Mouse (Mus musculus) lung, embryonic 15.5 days (tissue): ENCODE results near the gene Dusp16. TPM values are rescaled to one million over a fixed set of nuclear protein-coding genes. Genes with fewer than 3 reads are reported as not detected.
"Not testable (repeated sequence)": the region's sequence is repeated elsewhere in the genome, so short reads cannot be mapped to it uniquely, and the experiment has no call there.

Experiments
- ATAC-seq: fragments of 200-750 bp; cut with Nextera tagmentation; 2 replicates; pipeline ENCODE4 v1.8.0; 2017; ENCODE audit warnings: moderate number of reproducible peaks, borderline replicate concordance; ENCODE audit not compliant: low FRiP score, low TSS enrichment; ENCODE audit errors: extremely low read depth
- H3K27ac ChIP-seq: fragments of 300-500 bp; sonication (generic); 2 replicates; pipeline ENCODE4 v1.5.1; 2015; ENCODE audit warnings: moderate library complexity, mild to moderate bottlenecking, inconsistent platforms
- H3K27me3 ChIP-seq: fragments of 300-500 bp; sonication (generic); 2 replicates; pipeline ENCODE4 v1.6.1; 2015; ENCODE audit warnings: inconsistent platforms
- H3K36me3 ChIP-seq: fragments of 300-500 bp; sonication (generic); 2 replicates; pipeline ENCODE4 v1.6.1; 2015; ENCODE audit warnings: inconsistent platforms
- H3K4me1 ChIP-seq: fragments of 300-500 bp; sonication (generic); 2 replicates; pipeline ENCODE4 v1.6.1; 2015; ENCODE audit warnings: inconsistent platforms
- H3K4me2 ChIP-seq: fragments of 300-500 bp; sonication (generic); 2 replicates; pipeline ENCODE4 v1.6.1; 2015; ENCODE audit warnings: inconsistent platforms, mild to moderate bottlenecking, moderate library complexity
- H3K4me3 ChIP-seq: fragments of 300-500 bp; sonication (generic); 2 replicates; pipeline ENCODE4 v1.5.1; 2015; ENCODE audit warnings: mild to moderate bottlenecking, inconsistent platforms
- H3K9ac ChIP-seq: fragments of 300-500 bp; sonication (generic); 2 replicates; pipeline ENCODE4 v1.6.1; 2015; ENCODE audit warnings: inconsistent platforms
- H3K9me3 ChIP-seq: fragments of 300-500 bp; sonication (generic); 2 replicates; pipeline ENCODE4 v1.6.1; 2016; ENCODE audit warnings: inconsistent platforms
- WGBS: fragments of 180-500 bp; shearing (Covaris S2); methylation state at CpG from one replicate; pipeline ENCODE4 v1.1.7; 2015; 5-methylcytosine and 5-hydroxymethylcytosine counted together
- polyA plus RNA-seq: library from polyadenylated mRNA; unstranded; fragments of >200 nt; fragmentation: Nextera tagmentation; extraction: Ambion mirVana; gene quantifications from 2 replicates; pipeline ENCODE4 v1.2.1, GENCODE M21; 2015

Dusp16 gene
- polyA plus RNA-seq, 1 experiment from 2014 or later, result 11.6 TPM

GRCm38 (mm10) chr6:134685515-134685914, 106.9 kb downstream of the Dusp16 start:
- WGBS, result 91% methylated on average over 6 of the region's 6 CpGs
- H3K4me3 ChIP-seq, result no peak overlapping the region

GRCm38 (mm10) chr6:134685040-134685439, 107.4 kb downstream of the Dusp16 start:
- 64% methylated on average over 2 of the region's 2 CpGs for WGBS
- no peaks in the 10 kb centered on the region for H3K4me1 ChIP-seq
- H3K9ac ChIP-seq, result no peak overlapping the region
- no peak for ATAC-seq
- H3K27ac ChIP-seq, result no peak overlapping the region
- H3K27me3 ChIP-seq, result no peaks in the 10 kb centered on the region
- H3K36me3 ChIP-seq, result no peaks in the 10 kb centered on the region
- no peak overlapping the region for H3K4me2 ChIP-seq
- no peak overlapping the region for H3K4me3 ChIP-seq
- no peaks in the 10 kb centered on the region for H3K9me3 ChIP-seq

More at GRCm38 (mm10) chr6:134685515-134685914, 106.9 kb downstream of the Dusp16 start:
- no peaks in the 10 kb centered on the region for H3K9me3 ChIP-seq
- H3K36me3 ChIP-seq, result no peaks in the 10 kb centered on the region
- H3K27ac ChIP-seq, result no peak overlapping the region
- H3K27me3 ChIP-seq, result no peaks in the 10 kb centered on the region
- no peak for ATAC-seq
- H3K4me1 ChIP-seq, result no peaks in the 10 kb centered on the region
- H3K4me2 ChIP-seq, result no peak overlapping the region
- no peak overlapping the region for H3K9ac ChIP-seq

GRCm38 (mm10) chr6:134684354-134684915, 108.0 kb downstream of the Dusp16 start:
- WGBS, result 77% methylated on average over 6 of the region's 6 CpGs

GRCm38 (mm10) chr6:134679330-134679729, 113.1 kb downstream of the Dusp16 start:
- ATAC-seq, H3K27me3 ChIP-seq, H3K4me1 ChIP-seq, H3K4me2 ChIP-seq, H3K9me3 ChIP-seq, H3K36me3 ChIP-seq, H3K9ac ChIP-seq, H3K27ac ChIP-seq, H3K4me3 ChIP-seq: not testable (repeated sequence)
- WGBS, result 80% methylated on average over 4 of the region's 4 CpGs

More at GRCm38 (mm10) chr6:134684354-134684915, 108.0 kb downstream of the Dusp16 start:
- H3K27ac ChIP-seq, result no peak overlapping the region
- H3K9ac ChIP-seq, result no peak overlapping the region
- ATAC-seq, result no peak
- no peaks in the 10 kb centered on the region for H3K9me3 ChIP-seq
- no peak overlapping the region for H3K4me2 ChIP-seq
- H3K36me3 ChIP-seq, result no peaks in the 10 kb centered on the region
- no peak overlapping the region for H3K4me3 ChIP-seq
- no peaks in the 10 kb centered on the region for H3K27me3 ChIP-seq
- no peaks in the 10 kb centered on the region for H3K4me1 ChIP-seq

DNA sequence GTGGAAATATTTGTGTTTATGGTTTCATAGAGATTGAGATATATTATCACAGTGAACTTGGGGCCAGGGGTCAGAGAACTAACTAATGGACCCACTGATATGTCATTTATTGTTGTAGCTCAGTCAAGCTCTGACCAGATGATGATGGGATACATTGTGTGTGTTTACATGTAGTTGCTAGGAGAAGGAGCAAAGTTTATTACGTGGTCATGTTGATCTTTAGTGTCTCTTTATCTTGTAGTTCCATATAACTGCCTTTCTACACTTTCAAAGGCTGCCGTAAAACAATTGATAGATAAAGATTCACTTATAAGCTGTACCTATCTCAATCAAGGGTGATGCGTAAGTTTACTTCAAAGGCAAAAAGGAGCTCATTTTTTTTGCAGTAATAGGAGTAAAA, 114.4 kb downstream of the Dusp16 start:
- Histone ChIP-seq H3K27ac (no peak overlapping the region), H3K4me3 (no peak overlapping the region), H3K36me3 (no peaks in the 10 kb centered on the region), H3K9ac (no peak overlapping the region), H3K4me1 (no peaks in the 10 kb centered on the region), H3K4me2 (no peak overlapping the region), H3K27me3 (no peaks in the 10 kb centered on the region), H3K9me3 (no peaks in the 10 kb centered on the region)
- no peak for ATAC-seq
- 63% methylated on average over 3 of the region's 3 CpGs for whole genome bisulfite sequencing

DNA sequence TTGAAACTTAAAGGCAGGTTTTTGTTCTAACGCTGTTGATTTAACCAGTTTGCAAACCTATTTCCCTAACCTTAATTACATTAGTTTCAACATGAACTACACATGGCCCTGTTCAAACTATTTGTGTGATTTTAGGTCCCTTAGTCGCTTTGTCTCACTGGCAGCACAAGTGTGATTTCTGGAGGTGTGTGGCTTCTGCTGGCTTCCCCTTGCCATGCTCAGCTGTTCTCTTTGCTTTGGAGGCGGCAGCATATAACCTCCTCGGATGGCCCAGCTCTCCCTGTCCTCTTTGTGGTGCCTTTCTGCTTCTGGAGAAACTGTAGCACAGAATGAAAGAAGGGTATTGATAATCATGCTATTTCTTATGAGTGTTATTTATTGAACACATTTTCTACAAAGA, 114.9 kb downstream of the Dusp16 start:
- Histone ChIP-seq H3K4me2 (no peak overlapping the region), H3K9ac (no peak overlapping the region), H3K27me3 (no peaks in the 10 kb centered on the region), H3K4me1 (no peaks in the 10 kb centered on the region), H3K9me3 (no peaks in the 10 kb centered on the region), H3K27ac (no peak overlapping the region), H3K4me3 (no peak overlapping the region), H3K36me3 (no peaks in the 10 kb centered on the region)
- WGBS, result 73% methylated on average over 4 of the region's 4 CpGs
- ATAC-seq, result no peak

GRCm38 (mm10) chr6:134673712-134674111, 118.7 kb downstream of the Dusp16 start:
- ATAC-seq, H3K27ac ChIP-seq, H3K9ac ChIP-seq, H3K4me3 ChIP-seq, H3K36me3 ChIP-seq, H3K27me3 ChIP-seq, H3K4me2 ChIP-seq, H3K9me3 ChIP-seq: not testable (repeated sequence)
- peaks cover 11% of the 10 kb centered on the region for H3K4me1 ChIP-seq
- WGBS, result 80% methylated on average over 8 of the region's 8 CpGs

DNA sequence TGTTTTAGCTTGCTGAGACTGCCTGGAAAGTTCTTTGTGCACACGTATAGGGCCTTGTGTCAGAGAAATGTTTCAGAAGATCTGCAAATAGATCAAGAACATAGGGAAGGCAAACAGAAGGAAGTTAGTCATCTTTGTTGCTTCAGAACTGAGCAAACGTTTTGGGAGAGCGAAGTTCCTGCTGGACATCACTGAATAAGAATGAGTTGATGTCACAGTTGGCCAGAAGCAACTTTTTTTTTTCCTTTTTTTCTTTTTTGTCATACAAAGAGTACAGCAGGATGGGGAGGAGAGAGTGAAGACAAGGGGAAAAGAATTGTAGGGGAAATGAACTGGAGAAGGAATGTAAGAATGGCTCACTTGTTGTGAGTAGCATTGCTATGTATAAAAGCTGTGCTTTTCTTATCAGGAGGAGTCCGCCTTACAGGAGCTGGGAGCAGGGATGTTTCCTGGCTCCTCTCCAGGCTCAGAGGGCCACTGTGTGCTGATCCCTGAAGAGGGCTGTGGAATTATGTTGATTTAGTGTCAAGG, 121.5 kb downstream of the Dusp16 start:
- 26% methylated on average over 4 of the region's 4 CpGs for WGBS
- Histone ChIP-seq H3K9ac (no peak overlapping the region), H3K4me1 (peaks cover 11% of the 10 kb centered on the region), H3K36me3 (no peaks in the 10 kb centered on the region), H3K27ac (no peak overlapping the region), H3K27me3 (no peaks in the 10 kb centered on the region), H3K4me2 (no peak overlapping the region), H3K9me3 (no peaks in the 10 kb centered on the region), H3K4me3 (no peak overlapping the region)
- no peak for ATAC-seq

GRCm38 (mm10) chr6:134669179-134669865, 123.1 kb downstream of the Dusp16 start:
- H3K4me2 ChIP-seq, result no peak overlapping the region
- H3K27me3 ChIP-seq, result no peaks in the 10 kb centered on the region
- H3K9ac ChIP-seq, result no peak overlapping the region
- 76% methylated on average over 6 of the region's 6 CpGs for WGBS
- H3K4me1 ChIP-seq, result peaks cover 11% of the 10 kb centered on the region
- no peak overlapping the region for H3K4me3 ChIP-seq
- ATAC-seq, result no peak
- H3K27ac ChIP-seq, result no peak overlapping the region
- H3K9me3 ChIP-seq, result no peaks in the 10 kb centered on the region
- H3K36me3 ChIP-seq, result no peaks in the 10 kb centered on the region

GRCm38 (mm10) chr6:134668519-134668918, 123.9 kb downstream of the Dusp16 start:
- no peak for ATAC-seq
- Histone ChIP-seq H3K27me3 (no peaks in the 10 kb centered on the region), H3K9me3 (no peaks in the 10 kb centered on the region), H3K4me2 (no peak overlapping the region), H3K36me3 (no peaks in the 10 kb centered on the region), H3K4me3 (no peak overlapping the region), H3K9ac (no peak overlapping the region), H3K4me1 (peaks cover 11% of the 10 kb centered on the region), H3K27ac (no peak overlapping the region)
- 52% methylated on average over 2 of the region's 2 CpGs for WGBS

DNA sequence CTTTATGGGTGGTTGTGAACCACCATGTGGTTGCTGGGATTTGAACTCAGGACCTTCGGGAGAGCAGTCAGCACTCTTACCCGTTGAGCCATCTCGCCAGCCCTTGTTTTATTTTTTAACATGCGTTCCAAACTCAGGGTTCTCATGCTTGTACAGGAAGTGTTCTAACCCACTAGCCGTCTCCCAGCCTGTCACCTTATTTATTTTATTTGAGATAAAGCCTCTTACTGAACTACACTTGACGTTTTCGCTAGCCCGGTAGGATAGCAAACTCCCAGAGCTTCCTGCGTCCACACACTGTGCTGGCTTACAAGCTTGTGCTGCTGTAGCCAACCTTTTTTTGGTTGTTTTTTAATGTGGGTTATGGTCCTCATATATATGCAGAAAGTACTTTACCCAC, 126.6 kb downstream of the Dusp16 start:
- WGBS, result 22% methylated on average over 9 of the region's 9 CpGs

More for the DNA sequence above, 126.6 kb downstream of the Dusp16 start:
- H3K4me1 ChIP-seq, result peaks cover 1% of the 10 kb centered on the region
- H3K9ac ChIP-seq, result no peak overlapping the region
- no peak overlapping the region for H3K4me2 ChIP-seq
- no peak overlapping the region for H3K4me3 ChIP-seq
- H3K27ac ChIP-seq, result no peak overlapping the region
- no peak for ATAC-seq
- H3K36me3 ChIP-seq, result no peaks in the 10 kb centered on the region
- H3K27me3 ChIP-seq, result no peaks in the 10 kb centered on the region
- no peaks in the 10 kb centered on the region for H3K9me3 ChIP-seq
